Mouse (Mus musculus) cortical plate, adult 2 months (tissue): ENCODE data around the gene Dnmt3c.

ENCODE experiments used
- CTCF ChIP-seq: fragments of 200-500 bp; IDR thresholded peaks from 2 replicates; pipeline ENCODE4 v1.5.1; 2011; ENCODE audit warnings: mild to moderate bottlenecking, control low read depth, low read length; ENCODE audit not compliant: insufficient read depth; ENCODE audit errors: extremely low read depth
- POLR2A ChIP-seq: fragments of 200-500 bp; IDR thresholded peaks from 2 replicates; pipeline ENCODE4 v1.6.1; 2011; ENCODE audit warnings: mild to moderate bottlenecking, low read length, control low read depth; ENCODE audit not compliant: insufficient read depth; ENCODE audit errors: extremely low read depth

- no peak for TF ChIP-seq CTCF
- TF ChIP-seq POLR2A = no peak
Observed at GRCm38 (mm10) chr2:153723098-153723497, 26.6 kb downstream of the Dnmt3c start.
